Mouse (Mus musculus): ENCODE measurements around the gene Bbs12.

The Bbs12 gene

GRCm38 (mm10) chr3:37312370-37312941 lies at the start of gene Bbs12, which contains the start of gene Cetn4:
TSS of gene Bbs12 (plus strand) at chr3:37312554.
TSS of gene Cetn4 (minus strand) at chr3:37312708.
- peak; percentile 97 for DNase-seq (ENCODE audit: low spot score)

DNA sequence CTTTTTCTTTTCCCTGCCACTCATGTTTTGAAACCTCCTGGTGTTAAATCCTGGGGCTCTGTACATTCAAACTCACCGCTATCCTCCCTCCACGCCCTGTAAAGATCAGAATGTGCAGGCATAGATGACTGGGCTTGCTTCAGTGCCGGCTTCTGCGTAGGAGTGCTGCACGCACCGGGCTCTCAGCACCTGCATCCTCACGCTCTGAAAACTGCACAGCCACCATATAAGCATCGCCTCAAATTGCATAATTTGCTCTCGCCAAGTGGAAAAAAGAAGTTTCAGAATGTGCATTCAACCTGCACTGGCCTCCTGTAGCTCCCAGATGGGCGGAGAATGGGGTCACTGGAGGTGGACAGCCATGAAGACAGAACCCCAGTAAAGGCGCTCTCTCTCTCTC lies 44.0 kb upstream of the Bbs12 start:
- no peak for DNase-seq (ENCODE audit: low spot score)

- DNase-seq (ENCODE audit: low spot score) = no peak
Measured at GRCm38 (mm10) chr3:37269926-37270325, 42.4 kb upstream of the Bbs12 start.

DNA sequence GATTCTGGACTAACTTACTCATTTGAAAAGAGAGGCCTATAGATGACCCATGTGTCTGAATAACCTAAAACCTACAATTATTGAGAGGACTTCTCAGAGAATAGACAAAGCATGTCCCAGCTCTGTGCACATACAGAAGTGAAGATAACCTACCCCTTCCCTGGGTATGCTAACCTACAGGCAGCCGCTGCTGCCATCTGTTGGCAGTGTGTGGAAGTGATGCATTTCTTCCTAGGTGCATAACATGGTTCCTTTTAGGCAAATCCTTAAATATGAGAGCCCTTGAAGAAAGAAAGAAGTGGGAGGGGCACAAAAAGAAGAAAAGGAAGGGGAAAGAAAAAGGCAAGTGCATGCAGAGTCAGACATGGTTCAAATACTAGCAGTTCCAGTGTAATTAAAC lies 41.1 kb upstream of the Bbs12 start:
- DNase-seq (ENCODE audit: low spot score) = peak; percentile 53

DNA sequence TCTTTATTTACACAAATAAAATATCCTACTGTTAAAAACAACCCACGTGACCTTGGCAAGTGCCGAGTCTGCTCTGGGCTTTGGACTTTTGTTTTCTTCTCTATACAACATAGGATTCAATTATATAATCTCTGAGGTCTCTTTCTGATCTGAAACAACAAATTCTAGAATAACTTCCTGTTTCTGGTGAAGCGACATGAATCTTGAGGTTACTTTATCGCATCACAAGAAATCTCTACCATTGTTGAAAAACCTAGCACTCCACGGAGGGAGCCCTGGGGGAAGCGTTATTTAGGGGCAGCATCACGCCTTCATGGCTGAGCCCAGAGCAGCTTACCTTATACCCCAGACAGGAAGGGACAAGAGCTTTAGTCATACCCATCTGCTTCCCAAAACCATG lies 39.3 kb upstream of the Bbs12 start:
- no peak for DNase-seq (ENCODE audit: low spot score)

- no peak for DNase-seq (ENCODE audit: low spot score)
Measured at GRCm38 (mm10) chr3:37274661-37275060, 37.7 kb upstream of the Bbs12 start.

DNA sequence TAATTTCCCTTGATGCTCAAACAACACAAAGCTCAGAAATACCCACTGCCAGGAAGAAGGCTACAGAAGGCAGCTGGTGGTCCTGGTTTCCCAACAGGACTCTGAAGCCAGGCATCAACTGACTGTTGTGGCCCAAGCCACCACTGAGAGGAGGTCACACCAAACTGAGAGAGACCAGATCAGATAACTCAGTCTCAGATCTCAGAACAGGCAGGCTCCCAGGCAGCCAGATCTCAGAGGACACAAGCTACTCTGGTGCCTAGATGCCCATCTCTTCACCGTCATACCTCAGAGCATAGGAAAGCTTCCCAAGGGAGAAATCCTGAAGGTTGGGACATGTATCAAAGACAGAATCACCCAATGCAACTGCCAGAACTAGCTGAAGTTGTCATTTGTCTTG lies 32.1 kb upstream of the Bbs12 start:
- no peak for DNase-seq (ENCODE audit: low spot score)

DNA sequence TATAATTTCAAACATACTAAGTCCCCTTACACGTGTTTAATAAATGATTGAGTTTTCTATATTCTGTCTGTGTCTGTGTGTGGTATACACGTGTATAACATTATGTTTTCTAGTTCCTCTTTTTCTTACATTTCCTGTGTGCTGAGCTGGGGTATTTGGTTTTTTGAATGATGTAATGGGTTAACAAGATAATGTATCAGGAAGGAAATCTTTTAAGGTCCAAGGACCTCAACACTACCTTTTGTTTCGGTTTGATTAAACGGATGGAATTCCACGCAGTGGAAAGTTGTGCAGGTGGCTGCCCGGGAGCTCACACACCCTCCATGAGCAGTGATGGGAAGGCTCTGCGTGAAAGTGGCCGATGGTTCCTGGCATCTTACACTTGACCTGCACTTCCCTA lies 31.5 kb upstream of the Bbs12 start:
- no peak for DNase-seq (ENCODE audit: low spot score)

- DNase-seq (ENCODE audit: low spot score) = no peak
Measured at GRCm38 (mm10) chr3:37282299-37282922, 29.9 kb upstream of the Bbs12 start.

GRCm38 (mm10) chr3:37283234-37283633 lies 29.1 kb upstream of the Bbs12 start:
- DNase-seq (ENCODE audit: low spot score) = no peak

DNA sequence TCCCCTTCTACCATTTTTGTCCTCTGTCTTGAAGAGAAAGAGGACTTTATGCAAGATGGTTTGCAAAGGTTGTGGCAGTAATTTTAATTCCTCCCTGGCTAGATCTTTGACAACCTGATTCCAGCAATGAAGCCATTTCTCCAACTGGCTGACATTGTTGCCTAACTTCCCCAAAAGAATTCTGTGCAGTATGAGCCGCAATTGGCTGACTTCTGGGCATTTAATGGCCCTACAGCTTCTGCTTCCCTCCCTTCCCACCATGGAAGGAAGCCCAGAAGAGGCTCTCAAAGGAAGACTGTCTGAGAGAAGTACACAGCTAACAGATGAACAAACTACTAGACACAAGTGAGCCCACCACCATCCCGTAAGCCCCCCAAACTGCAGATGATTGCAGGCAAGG lies 23.1 kb upstream of the Bbs12 start:
- DNase-seq (ENCODE audit: low spot score) = no peak

DNA sequence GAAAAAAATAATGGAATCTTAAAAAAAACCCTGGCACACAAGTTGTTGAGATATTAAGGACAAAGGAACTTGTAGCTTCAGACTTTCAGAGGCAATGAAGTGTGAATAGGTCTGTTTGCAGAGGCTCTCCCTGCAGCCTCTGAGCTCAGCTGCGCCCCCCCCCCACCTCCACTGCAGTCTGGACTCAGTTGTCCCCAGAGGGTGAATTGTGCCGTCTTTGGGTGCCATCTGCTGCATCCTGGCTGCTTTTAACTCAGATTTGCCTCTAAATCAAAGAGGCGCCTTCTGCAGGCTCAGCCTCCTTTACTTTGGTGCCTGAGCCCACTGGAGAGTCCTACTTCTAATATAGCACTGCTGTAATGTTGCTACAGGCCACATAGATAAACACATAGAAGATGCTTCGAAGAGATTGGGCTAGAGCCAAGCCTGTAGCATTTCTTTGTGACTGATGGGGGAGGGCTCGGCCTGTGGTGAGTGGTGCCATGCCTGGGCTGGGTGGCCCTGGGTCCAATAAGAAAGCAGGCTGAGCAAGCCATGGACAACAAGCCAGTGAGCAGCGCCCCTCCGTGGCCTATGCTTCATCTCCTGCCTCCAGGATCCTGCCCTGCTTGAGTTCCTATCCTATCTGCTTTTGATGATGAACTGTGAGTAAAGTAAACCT lies 21.3 kb upstream of the Bbs12 start:
- DNase-seq (ENCODE audit: low spot score) = no peak

GRCm38 (mm10) chr3:37291929-37292328 lies 20.4 kb upstream of the Bbs12 start:
- DNase-seq (ENCODE audit: low spot score) = no peak

- DNase-seq (ENCODE audit: low spot score) = no peak
Measured at GRCm38 (mm10) chr3:37292654-37293053, 19.7 kb upstream of the Bbs12 start.

DNA sequence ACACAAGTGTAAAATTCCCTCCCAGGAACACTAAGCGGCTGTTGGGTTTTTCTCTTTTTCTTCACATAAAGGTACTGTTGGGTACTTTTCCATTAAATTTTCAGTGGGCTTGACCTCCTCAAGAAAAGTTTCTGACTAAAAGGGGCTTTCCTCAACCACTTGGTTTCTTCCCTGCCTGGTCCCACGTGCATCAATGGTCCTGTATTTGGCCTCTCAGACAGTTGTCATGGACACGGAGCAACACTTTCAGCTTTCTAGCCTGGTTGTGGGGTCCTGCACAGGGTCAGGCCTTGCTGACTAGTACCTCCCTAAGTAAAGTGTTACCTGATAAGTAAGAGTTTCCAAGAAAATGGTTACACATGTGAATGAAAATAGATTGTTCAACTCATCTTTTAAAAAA lies 12.9 kb upstream of the Bbs12 start:
- no peak for DNase-seq (ENCODE audit: low spot score)

DNA sequence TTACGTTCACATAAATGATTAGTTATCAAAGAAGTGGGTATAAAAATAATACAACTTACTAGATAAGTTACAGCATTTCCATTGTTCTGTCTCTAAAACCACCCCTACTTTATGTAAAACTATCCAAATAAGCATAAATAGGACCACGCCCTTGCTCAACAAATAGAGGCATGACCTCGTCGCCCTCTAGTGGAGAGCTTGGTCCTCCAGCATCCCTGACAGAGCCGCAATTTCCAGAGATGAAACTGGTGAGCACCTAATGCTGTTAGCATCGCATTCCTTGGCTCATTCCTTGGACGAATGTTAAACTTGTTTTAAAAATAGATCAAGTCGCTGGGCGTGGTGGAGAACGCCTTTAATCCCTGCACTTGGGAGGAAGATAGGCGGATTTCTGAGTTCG lies 9.7 kb upstream of the Bbs12 start:
- peak; percentile 42 for DNase-seq (ENCODE audit: low spot score)

DNA sequence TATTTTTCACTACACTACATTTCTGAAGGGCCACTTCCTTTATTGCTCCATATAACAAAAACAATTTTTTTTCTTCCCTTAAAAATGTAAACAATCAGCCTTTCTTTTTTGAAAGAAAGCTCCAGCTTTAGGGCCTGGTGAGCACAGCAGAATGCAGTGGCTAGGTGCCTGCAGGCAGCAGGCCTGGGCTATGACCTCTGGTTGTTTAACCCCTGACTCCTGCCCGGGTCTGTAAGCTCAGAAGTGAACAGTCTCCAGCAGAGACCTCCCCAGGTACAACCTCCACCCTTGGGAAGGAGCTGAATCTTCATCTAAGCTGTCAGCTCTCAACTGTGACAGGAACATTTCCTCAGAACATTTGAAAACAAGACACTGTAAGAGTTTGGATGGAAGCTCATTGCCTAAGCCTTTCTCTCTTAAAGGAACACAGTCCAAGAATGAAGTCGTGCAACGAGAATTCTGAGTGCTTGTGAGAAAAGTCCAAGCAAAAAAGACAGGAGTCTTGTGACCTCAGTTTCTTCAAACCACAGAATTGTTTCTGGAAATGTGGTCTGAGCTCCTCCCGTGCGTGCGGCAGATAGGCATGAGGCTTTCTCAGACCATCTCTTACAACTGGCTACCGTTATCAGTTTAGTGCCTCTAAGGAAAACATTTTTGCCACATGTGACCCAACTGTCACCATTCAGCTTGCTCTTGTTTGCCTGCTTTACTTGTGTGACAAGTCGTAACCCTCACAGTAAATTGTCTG lies 8.8 kb upstream of the Bbs12 start:
- no peak for DNase-seq (ENCODE audit: low spot score)

GRCm38 (mm10) chr3:37311897-37312369 lies 421 bp upstream of the Bbs12 start:
- no peak for DNase-seq (ENCODE audit: low spot score)

- DNase-seq (ENCODE audit: low spot score) = peak; percentile 16
Measured at GRCm38 (mm10) chr3:37313371-37313770, 1.0 kb downstream of the Bbs12 start.

DNA sequence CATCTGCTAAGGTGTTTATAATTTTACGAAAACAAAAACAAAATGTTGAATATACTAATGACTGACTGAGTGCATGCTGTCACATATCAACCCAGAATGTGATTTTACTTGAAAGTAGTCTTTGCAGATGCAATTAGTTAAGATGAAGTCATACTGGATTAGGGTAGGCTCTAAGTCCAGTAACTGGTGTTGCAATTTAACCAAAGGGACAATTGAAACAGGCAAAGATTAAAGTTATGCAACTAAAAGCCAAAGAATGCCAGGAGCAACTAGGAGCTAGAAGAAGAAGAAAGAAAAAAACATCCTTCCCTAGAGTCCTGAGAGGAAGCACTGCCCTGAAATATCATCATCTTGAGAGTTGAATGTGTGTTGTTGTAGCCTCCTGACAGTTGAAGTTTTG lies 3.9 kb downstream of the Bbs12 start:
- DNase-seq (ENCODE audit: low spot score) = no peak

GRCm38 (mm10) chr3:37324310-37324709 lies 12.0 kb downstream of the Bbs12 start:
- DNase-seq (ENCODE audit: low spot score) = no peak

DNA sequence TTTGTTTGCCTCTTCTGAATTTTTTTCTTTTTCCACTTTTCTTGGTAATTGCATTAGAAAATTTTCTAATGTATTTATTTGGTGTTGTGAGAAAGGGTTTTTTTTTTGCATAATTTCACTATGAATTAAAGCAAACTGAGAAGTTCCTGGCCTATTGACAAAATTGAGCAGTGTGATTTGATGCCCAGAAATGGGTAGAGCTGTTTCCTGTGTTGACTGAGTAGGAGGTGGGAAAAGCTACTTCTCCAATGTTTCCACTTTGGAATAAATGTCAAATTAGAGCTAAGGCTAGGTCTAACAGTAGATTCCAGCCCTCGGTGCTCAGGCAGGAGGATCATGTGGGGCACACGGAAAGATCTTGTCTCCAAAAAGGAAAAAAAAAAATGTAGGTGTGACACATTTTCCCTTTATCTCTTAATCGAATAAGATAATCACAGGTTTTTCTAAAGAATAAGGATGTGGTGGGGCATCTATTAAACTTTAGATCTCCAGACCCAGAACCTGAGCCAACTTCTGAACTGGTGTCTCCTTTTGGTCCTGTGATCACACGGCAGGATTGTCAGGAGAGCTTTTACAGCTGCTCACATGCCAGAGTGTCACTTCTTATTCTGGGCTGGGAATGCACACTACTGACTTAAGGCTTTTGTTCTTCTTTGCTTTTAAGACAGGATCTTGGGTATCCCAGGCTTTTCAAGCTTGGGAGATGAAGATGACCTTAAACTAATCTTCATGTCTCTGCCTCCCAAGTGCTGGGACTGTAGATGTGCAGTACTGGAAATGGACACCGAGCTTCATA lies 13.2 kb downstream of the Bbs12 start:
- DNase-seq (ENCODE audit: low spot score) = no peak
